Mouse (Mus musculus): Measurements from ENCODE around the gene Ssu72. TPM values are rescaled to one million over a fixed set of nuclear protein-coding genes. Genes with fewer than 3 reads are reported as not detected.
"Not testable (repeated sequence)": the region's sequence is repeated elsewhere in the genome, so short reads cannot be mapped to it uniquely, and the experiment has no call there.

Gene Ssu72
- polyA plus RNA-seq, 1 experiment from 2014 or later = 159 TPM

- Histone ChIP-seq H3K27me3 (ENCODE audit: insufficient read depth, low read length) (no peaks in the 10 kb centered on the region), H3K9ac (replicated peaks; ENCODE audit: low read length) (no peak overlapping the region), H3K27ac (ENCODE audit: low read length) (no peak overlapping the region), H3K9me3 (ENCODE audit: low read length) (no peaks in the 10 kb centered on the region), H3K4me3 (ENCODE audit: low read length) (no peak overlapping the region), H3K4me2 (replicated peaks; ENCODE audit: low read depth, low read length) (no peak overlapping the region), H3K36me3 (ENCODE audit: insufficient read depth, low read length) (peaks cover 10% of the 10 kb centered on the region; the same call in 1 of the 2 replicates), H3K4me1 (ENCODE audit: insufficient read depth, low read length) (peaks cover 14% of the 10 kb centered on the region)
- ATAC-seq (ENCODE audit: low FRiP score, low TSS enrichment) = no peak
- WGBS = 87% methylated on average over 10 of the region's 10 CpGs
Observed at GRCm38 (mm10) chr4:155733267-155733666, 28.7 kb downstream of the Ssu72 start.

GRCm38 (mm10) chr4:155734350-155734941, 29.8 kb downstream of the Ssu72 start, which contains the start of gene Tmem240:
TSS of gene Tmem240 (plus strand) at chr4:155734800.
- H3K9me3 ChIP-seq (ENCODE audit: low read length) = no peaks in the 10 kb centered on the region
- peak within 1 kb of the TSS; percentile 79 for H3K4me3 ChIP-seq (ENCODE audit: low read length)
- peaks cover 10% of the 10 kb centered on the region; the same call in 1 of the 2 replicates for H3K36me3 ChIP-seq (ENCODE audit: insufficient read depth, low read length)
- peaks cover 14% of the 10 kb centered on the region for H3K4me1 ChIP-seq (ENCODE audit: insufficient read depth, low read length)
- H3K27me3 ChIP-seq (ENCODE audit: insufficient read depth, low read length) = no peaks in the 10 kb centered on the region
- WGBS = 0% methylated on average over 25 of the region's 35 CpGs
- peak; percentile 92 for ATAC-seq (ENCODE audit: low FRiP score, low TSS enrichment)
- peak within 1 kb of the TSS; percentile 83 for H3K9ac ChIP-seq (replicated peaks; ENCODE audit: low read length)
- peak within 1 kb of the TSS; percentile 77 for H3K27ac ChIP-seq (ENCODE audit: low read length)
- H3K4me2 ChIP-seq (replicated peaks; ENCODE audit: low read depth, low read length) = peak within 1 kb of the TSS; percentile 81

GRCm38 (mm10) chr4:155734951-155735702, 30.5 kb downstream of the Ssu72 start:
- Histone ChIP-seq H3K4me1 (ENCODE audit: insufficient read depth, low read length) (peaks cover 14% of the 10 kb centered on the region), H3K9me3 (ENCODE audit: low read length) (no peaks in the 10 kb centered on the region), H3K4me2 (replicated peaks; ENCODE audit: low read depth, low read length) (peak overlapping the region; percentile 81), H3K27ac (ENCODE audit: low read length) (peak overlapping the region; percentile 77), H3K27me3 (ENCODE audit: insufficient read depth, low read length) (no peaks in the 10 kb centered on the region), H3K36me3 (ENCODE audit: insufficient read depth, low read length) (peaks cover 16% of the 10 kb centered on the region; the same call in 1 of the 2 replicates), H3K9ac (replicated peaks; ENCODE audit: low read length) (peak overlapping the region; percentile 83), H3K4me3 (ENCODE audit: low read length) (peak overlapping the region; percentile 79)
- peak; percentile 72 for ATAC-seq (ENCODE audit: low FRiP score, low TSS enrichment)
- under 1% methylated on average over 64 of the region's 79 CpGs for WGBS

GRCm38 (mm10) chr4:155735788-155736187, 31.2 kb downstream of the Ssu72 start:
- peak overlapping the region; percentile 83 for H3K9ac ChIP-seq (replicated peaks; ENCODE audit: low read length)
- peaks cover 22% of the 10 kb centered on the region; the same call in 1 of the 2 replicates for H3K36me3 ChIP-seq (ENCODE audit: insufficient read depth, low read length)
- H3K9me3 ChIP-seq (ENCODE audit: low read length) = no peaks in the 10 kb centered on the region
- no peaks in the 10 kb centered on the region for H3K27me3 ChIP-seq (ENCODE audit: insufficient read depth, low read length)
- peak overlapping the region; percentile 77; the same call in 1 of the 2 replicates for H3K27ac ChIP-seq (ENCODE audit: low read length)
- H3K4me2 ChIP-seq (replicated peaks; ENCODE audit: low read depth, low read length) = peak overlapping the region; percentile 81
- 54% methylated on average over 5 of the region's 5 CpGs for WGBS
- H3K4me3 ChIP-seq (ENCODE audit: low read length) = peak overlapping the region; percentile 79
- ATAC-seq (ENCODE audit: low FRiP score, low TSS enrichment) = no peak
- peaks cover 14% of the 10 kb centered on the region for H3K4me1 ChIP-seq (ENCODE audit: insufficient read depth, low read length)

- Histone ChIP-seq H3K4me3 (ENCODE audit: low read length) (no peak overlapping the region), H3K4me2 (replicated peaks; ENCODE audit: low read depth, low read length) (no peak overlapping the region), H3K27me3 (ENCODE audit: insufficient read depth, low read length) (no peaks in the 10 kb centered on the region), H3K4me1 (ENCODE audit: insufficient read depth, low read length) (peaks cover 14% of the 10 kb centered on the region), H3K9me3 (ENCODE audit: low read length) (no peaks in the 10 kb centered on the region), H3K9ac (replicated peaks; ENCODE audit: low read length) (no peak overlapping the region), H3K27ac (ENCODE audit: low read length) (no peak overlapping the region), H3K36me3 (ENCODE audit: insufficient read depth, low read length) (peaks cover 28% of the 10 kb centered on the region)
- 93% methylated on average over 5 of the region's 5 CpGs for WGBS
- ATAC-seq (ENCODE audit: low FRiP score, low TSS enrichment) = no peak
Observed at GRCm38 (mm10) chr4:155736421-155736820, 31.8 kb downstream of the Ssu72 start.

- Histone ChIP-seq H3K9me3 (ENCODE audit: low read length) (no peaks in the 10 kb centered on the region), H3K4me2 (replicated peaks; ENCODE audit: low read depth, low read length) (no peak overlapping the region), H3K27ac (ENCODE audit: low read length) (no peak overlapping the region), H3K27me3 (ENCODE audit: insufficient read depth, low read length) (no peaks in the 10 kb centered on the region), H3K9ac (replicated peaks; ENCODE audit: low read length) (0 out of 2 replicates have a peak overlapping the region, but pooled peaks have one; percentile 16), H3K4me1 (ENCODE audit: insufficient read depth, low read length) (peaks cover 14% of the 10 kb centered on the region), H3K36me3 (ENCODE audit: insufficient read depth, low read length) (peaks cover 35% of the 10 kb centered on the region), H3K4me3 (ENCODE audit: low read length) (no peak overlapping the region)
- 56% methylated on average over 8 of the region's 8 CpGs for WGBS
- no peak for ATAC-seq (ENCODE audit: low FRiP score, low TSS enrichment)
Observed at GRCm38 (mm10) chr4:155738262-155738661, 33.7 kb downstream of the Ssu72 start.

GRCm38 (mm10) chr4:155739152-155739551, 34.6 kb downstream of the Ssu72 start:
- H3K27ac ChIP-seq (ENCODE audit: low read length) = no peak overlapping the region
- H3K4me1 ChIP-seq (ENCODE audit: insufficient read depth, low read length) = peaks cover 10% of the 10 kb centered on the region
- no peaks in the 10 kb centered on the region for H3K9me3 ChIP-seq (ENCODE audit: low read length)
- H3K27me3 ChIP-seq (ENCODE audit: insufficient read depth, low read length) = no peaks in the 10 kb centered on the region
- ATAC-seq (ENCODE audit: low FRiP score, low TSS enrichment) = no peak
- H3K36me3 ChIP-seq (ENCODE audit: insufficient read depth, low read length) = peaks cover 42% of the 10 kb centered on the region
- H3K4me3 ChIP-seq (ENCODE audit: low read length) = no peak overlapping the region
- no peak overlapping the region for H3K9ac ChIP-seq (replicated peaks; ENCODE audit: low read length)
- H3K4me2 ChIP-seq (replicated peaks; ENCODE audit: low read depth, low read length) = no peak overlapping the region
- 91% methylated on average over 6 of the region's 6 CpGs for WGBS

GRCm38 (mm10) chr4:155739741-155740636, 35.4 kb downstream of the Ssu72 start:
- Histone ChIP-seq H3K9ac (replicated peaks; ENCODE audit: low read length) (no peak overlapping the region), H3K27me3 (ENCODE audit: insufficient read depth, low read length) (no peaks in the 10 kb centered on the region), H3K36me3 (ENCODE audit: insufficient read depth, low read length) (peaks cover 50% of the 10 kb centered on the region), H3K27ac (ENCODE audit: low read length) (no peak overlapping the region), H3K9me3 (ENCODE audit: low read length) (no peaks in the 10 kb centered on the region), H3K4me3 (ENCODE audit: low read length) (no peak overlapping the region), H3K4me1 (ENCODE audit: insufficient read depth, low read length) (peaks cover 10% of the 10 kb centered on the region), H3K4me2 (replicated peaks; ENCODE audit: low read depth, low read length) (no peak overlapping the region)
- no peak; the same call in 1 of the 2 replicates for ATAC-seq (ENCODE audit: low FRiP score, low TSS enrichment)
- WGBS = 86% methylated on average over 37 of the region's 37 CpGs

- peaks cover 57% of the 10 kb centered on the region for H3K36me3 ChIP-seq (ENCODE audit: insufficient read depth, low read length)
- H3K4me1 ChIP-seq (ENCODE audit: insufficient read depth, low read length); H3K27me3 ChIP-seq (ENCODE audit: insufficient read depth, low read length); H3K9ac ChIP-seq (replicated peaks; ENCODE audit: low read length); H3K9me3 ChIP-seq (ENCODE audit: low read length); H3K4me2 ChIP-seq (replicated peaks; ENCODE audit: low read depth, low read length); ATAC-seq (ENCODE audit: low FRiP score, low TSS enrichment); H3K27ac ChIP-seq (ENCODE audit: low read length); H3K4me3 ChIP-seq (ENCODE audit: low read length): not testable (repeated sequence)
- WGBS = 84% methylated on average over 10 of the region's 10 CpGs
Observed at GRCm38 (mm10) chr4:155740681-155741080, 36.1 kb downstream of the Ssu72 start.
